Mouse (Mus musculus) kidney, embryonic 15.5 days (tissue): Measurements from ENCODE around the gene Trim12a. TPM values are rescaled to one million over a fixed set of nuclear protein-coding genes. Genes with fewer than 3 reads are reported as not detected.
"Not testable (repeated sequence)": the region's sequence is repeated elsewhere in the genome, so short reads cannot be mapped to it uniquely, and the experiment has no call there.

Experiments
- ATAC-seq: fragments of 200-750 bp; cut with Nextera tagmentation; replicated peaks from 2 replicates; pipeline ENCODE4 v1.8.0; 2017; ENCODE audit warnings: moderate TSS enrichment; ENCODE audit not compliant: low FRiP score
- H3K27ac ChIP-seq: fragments of 300-500 bp; sonication (generic); 2 replicates; pipeline ENCODE4 v1.5.1; 2015; ENCODE audit warnings: mild to moderate bottlenecking, inconsistent platforms
- H3K27me3 ChIP-seq: fragments of 300-500 bp; sonication (generic); 2 replicates; pipeline ENCODE4 v1.6.1; 2015; ENCODE audit warnings: inconsistent platforms
- H3K36me3 ChIP-seq: fragments of 300-500 bp; sonication (generic); 2 replicates; pipeline ENCODE4 v1.6.1; 2015; ENCODE audit warnings: inconsistent platforms
- H3K4me1 ChIP-seq: fragments of 300-500 bp; sonication (generic); 2 replicates; pipeline ENCODE4 v1.6.1; 2015; ENCODE audit warnings: inconsistent platforms
- H3K4me2 ChIP-seq: fragments of 300-500 bp; sonication (generic); 2 replicates; pipeline ENCODE4 v1.6.1; 2015; ENCODE audit warnings: moderate library complexity, mild to moderate bottlenecking, inconsistent platforms
- H3K4me3 ChIP-seq: fragments of 300-500 bp; sonication (generic); replicated peaks from 2 replicates; pipeline ENCODE4 v1.5.1; 2015; ENCODE audit warnings: mild to moderate bottlenecking, inconsistent platforms
- H3K9ac ChIP-seq: fragments of 300-500 bp; sonication (generic); 2 replicates; pipeline ENCODE4 v1.6.1; 2015; ENCODE audit warnings: mild to moderate bottlenecking, inconsistent platforms
- H3K9me3 ChIP-seq: fragments of 300-500 bp; sonication (generic); replicated peaks from 2 replicates; pipeline ENCODE4 v1.6.1; 2016; ENCODE audit warnings: inconsistent platforms
- WGBS: fragments of 180-500 bp; shearing (Covaris S2); methylation state at CpG from one replicate; pipeline ENCODE4 v1.1.7; 2015; ENCODE audit warnings: mixed read lengths; 5-methylcytosine and 5-hydroxymethylcytosine counted together
- polyA plus RNA-seq: library from polyadenylated mRNA; unstranded; fragments of >200 nt; fragmentation: Nextera tagmentation; extraction: Ambion mirVana; gene quantifications from 2 replicates; pipeline ENCODE4 v1.2.1, GENCODE M21; 2015

The Trim12a gene
- polyA plus RNA-seq, 1 experiment from 2014 or later, result 7.1 TPM

DNA sequence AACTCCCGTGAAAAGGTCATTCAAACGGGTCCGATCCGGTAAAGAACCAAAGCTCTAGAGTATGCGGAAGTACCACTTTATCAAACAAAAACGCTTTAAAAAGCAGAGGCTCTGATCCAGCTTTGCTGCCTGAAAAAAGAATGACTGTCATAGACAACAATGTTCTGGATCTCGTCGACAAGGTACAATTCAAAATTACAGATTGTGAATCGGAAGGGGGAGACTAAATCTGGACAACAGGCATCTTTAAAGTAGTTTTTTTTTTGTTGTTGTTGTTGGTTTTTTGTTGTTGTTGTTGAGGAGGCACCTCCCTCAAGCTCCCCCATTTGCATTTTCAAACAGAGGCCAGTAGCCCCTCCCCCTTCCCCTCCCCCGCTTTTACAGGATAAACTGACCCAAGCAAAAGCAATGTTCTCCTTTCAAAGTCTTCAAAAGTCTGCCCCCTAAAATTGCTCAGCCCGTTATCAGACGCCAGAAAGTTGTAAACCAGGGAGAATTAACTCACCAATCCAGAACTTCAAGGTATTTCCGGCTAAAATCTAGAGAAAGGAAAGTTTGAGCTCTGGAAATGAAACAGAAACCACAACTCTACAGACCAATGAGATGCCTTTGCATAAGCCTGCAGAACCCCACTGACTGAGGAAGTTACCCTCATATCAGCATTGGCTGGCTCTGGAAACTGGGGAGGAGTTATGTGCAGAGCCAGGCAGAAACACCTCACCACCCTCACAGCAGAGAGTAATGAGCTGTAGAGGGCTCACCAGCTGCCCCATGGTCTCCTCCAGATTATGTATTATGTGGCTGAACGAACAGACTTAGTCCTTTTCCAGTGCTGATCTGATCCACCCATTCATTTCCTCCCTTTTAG is 27.5 kb downstream of the Trim12a start, which contains the start of gene Trim5:
TSS of gene Trim5 (minus strand) at position 519 of the 868 bp plus-strand sequence.
- not testable (repeated sequence) for H3K9me3 ChIP-seq, H3K9ac ChIP-seq, H3K36me3 ChIP-seq, H3K4me1 ChIP-seq, H3K27ac ChIP-seq, H3K27me3 ChIP-seq
- H3K4me2 ChIP-seq, result peak within 1 kb of the TSS; percentile 41
- peak within 1 kb of the TSS; percentile 19 for H3K4me3 ChIP-seq
- WGBS, result 36% methylated on average over 14 of the region's 14 CpGs
- ATAC-seq, result peak; percentile 96

DNA sequence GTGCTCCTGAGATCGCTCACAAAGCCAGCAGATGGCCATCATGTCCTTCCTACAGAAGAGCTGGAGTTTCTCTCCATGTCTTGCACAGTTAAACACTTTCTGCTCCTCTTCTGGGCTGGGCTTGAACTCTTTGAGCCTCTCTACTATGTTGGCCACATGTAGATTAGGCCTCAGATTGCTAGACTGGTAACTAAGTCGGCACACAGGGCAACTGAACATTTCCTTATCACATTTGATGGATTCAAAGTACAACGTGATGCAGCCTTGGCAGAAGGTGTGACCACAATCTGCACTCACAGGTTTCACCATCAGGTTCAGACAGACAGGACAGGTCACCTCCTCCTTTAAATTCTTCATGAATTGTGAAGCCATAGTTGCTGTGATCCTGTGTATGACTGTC is 35.9 kb downstream of the Trim12a start:
- not testable (repeated sequence) for ATAC-seq, H3K4me3 ChIP-seq, H3K4me1 ChIP-seq, H3K9ac ChIP-seq, H3K36me3 ChIP-seq, H3K27ac ChIP-seq, H3K27me3 ChIP-seq, H3K4me2 ChIP-seq, H3K9me3 ChIP-seq
- WGBS, result 91% methylated on average over 3 of the region's 3 CpGs

DNA sequence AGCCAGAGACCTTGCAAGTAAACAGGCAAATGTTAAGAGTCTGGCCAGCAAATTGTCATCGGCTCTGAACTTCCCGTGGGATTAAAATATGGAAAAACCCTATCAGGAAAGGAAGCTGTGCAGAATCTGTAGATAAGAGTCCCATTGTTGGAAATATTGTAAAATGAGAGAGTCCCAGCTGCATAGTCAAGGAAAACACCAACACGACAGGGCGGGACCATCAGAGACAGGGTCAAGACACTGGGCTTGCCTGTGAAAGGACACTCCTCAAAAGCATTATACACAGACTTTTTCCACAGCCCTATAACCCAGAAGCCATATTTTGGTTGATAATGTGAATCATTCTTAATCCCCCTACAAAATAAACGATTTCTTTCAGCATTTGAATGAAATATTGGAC is 49.9 kb downstream of the Trim12a start:
- ATAC-seq, H3K36me3 ChIP-seq, H3K9ac ChIP-seq, H3K27ac ChIP-seq, H3K4me3 ChIP-seq, H3K4me2 ChIP-seq, H3K4me1 ChIP-seq, H3K9me3 ChIP-seq, H3K27me3 ChIP-seq: not testable (repeated sequence)
- 78% methylated on average over 5 of the region's 5 CpGs for WGBS

DNA sequence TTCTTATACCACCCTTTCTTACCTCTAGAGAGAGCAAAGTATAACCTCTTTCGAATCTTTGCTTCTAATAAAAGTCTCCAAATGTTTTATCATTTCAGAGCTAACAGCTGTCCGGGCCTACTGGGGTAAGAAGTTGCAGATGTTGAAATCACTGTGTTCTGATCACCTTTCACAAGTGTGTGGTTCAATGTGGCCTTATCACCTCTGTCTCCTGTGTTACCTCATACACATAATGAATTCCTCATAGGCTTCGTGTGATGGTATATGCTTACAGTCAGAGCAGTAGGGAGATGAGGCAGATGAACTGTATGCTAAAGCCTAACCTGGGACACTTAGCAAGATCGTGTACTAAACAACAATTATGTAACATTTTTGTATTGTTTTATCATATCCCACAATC is 54.9 kb downstream of the Trim12a start:
- H3K27me3 ChIP-seq, ATAC-seq: not testable (repeated sequence)

More for the DNA sequence above, 54.9 kb downstream of the Trim12a start:
- H3K27ac ChIP-seq, H3K4me2 ChIP-seq, H3K4me3 ChIP-seq, H3K36me3 ChIP-seq, H3K9me3 ChIP-seq, H3K4me1 ChIP-seq, H3K9ac ChIP-seq: not testable (repeated sequence)
- whole genome bisulfite sequencing, result 90% methylated on average over 4 of the region's 4 CpGs

Other genes with a start within 250 kb of the Trim12a start
- gene Olfr644, start 243.6 kb downstream of the Trim12a start, polyA plus RNA-seq, result not detected in 2 replicates
- gene Olfr645, start 230.0 kb downstream of the Trim12a start, polyA plus RNA-seq, result not detected in 2 replicates
- not detected in 2 replicates for gene Olfr646, start 210.6 kb downstream of the Trim12a start, polyA plus RNA-seq
- gene Ubqln5, start 185.6 kb downstream of the Trim12a start, polyA plus RNA-seq, result not detected in 2 replicates
- not detected in 2 replicates for gene Olfr643, start 178.1 kb downstream of the Trim12a start, polyA plus RNA-seq
- gene Ubqln3, start 172.2 kb downstream of the Trim12a start, polyA plus RNA-seq, result not detected in 2 replicates
- not detected in 2 replicates for gene Ubqlnl, start 164.9 kb downstream of the Trim12a start, polyA plus RNA-seq
- not detected in 2 replicates for gene Olfm5, start 150.6 kb downstream of the Trim12a start, polyA plus RNA-seq
- gene Olfr648, start 132.1 kb downstream of the Trim12a start, polyA plus RNA-seq, result 0.10 and 0.14 TPM in 2 replicates
- not detected in 2 replicates for gene Olfr649, start 119.5 kb downstream of the Trim12a start, polyA plus RNA-seq
- 1.9 and 2.2 TPM in 2 replicates for gene Trim6, start 96.7 kb downstream of the Trim12a start, polyA plus RNA-seq
- 2.0 and 2.1 TPM in 2 replicates for gene Trim34a, start 71.0 kb downstream of the Trim12a start, polyA plus RNA-seq
- 0.30 and 0.38 TPM in 2 replicates for gene Trim5, start 27.4 kb downstream of the Trim12a start, polyA plus RNA-seq
- 0.09 TPM in 1 of 2 replicates, not detected in the other for gene Trim34b, start 14.0 kb upstream of the Trim12a start, polyA plus RNA-seq
- 2.2 and 2.3 TPM in 2 replicates for gene Trim12c, start 37.9 kb upstream of the Trim12a start, polyA plus RNA-seq
- 0.09 TPM in 1 of 2 replicates, not detected in the other for gene Trim30b, start 54.4 kb upstream of the Trim12a start, polyA plus RNA-seq
- gene Trim30c, start 85.4 kb upstream of the Trim12a start, polyA plus RNA-seq, result 0.12 and 0.22 TPM in 2 replicates
- gene Trim30a, start 149.7 kb upstream of the Trim12a start, polyA plus RNA-seq, result 1.1 and 1.3 TPM in 2 replicates
- 0.31 and 0.45 TPM in 2 replicates for gene Trim30d, start 192.4 kb upstream of the Trim12a start, polyA plus RNA-seq
- not detected in 2 replicates for gene Olfr651, start 234.7 kb upstream of the Trim12a start, polyA plus RNA-seq
- gene Olfr652, start 245.4 kb upstream of the Trim12a start, polyA plus RNA-seq, result not detected in 2 replicates